Mouse (Mus musculus): ENCODE measurements around the gene Riok1. TPM values are rescaled to one million over a fixed set of nuclear protein-coding genes. Genes with fewer than 3 reads are reported as not detected.

Riok1 gene
- polyA plus RNA-seq, 1 experiment: 42.0 TPM

- Histone ChIP-seq H3K36me3 (ENCODE audit: control insufficient read depth, insufficient read depth, low read length) (no peaks in the 10 kb centered on the region), H3K4me3 (ENCODE audit: control insufficient read depth, insufficient read depth, low read length) (no peak overlapping the region), H3K4me1 (replicated peaks; ENCODE audit: control insufficient read depth, insufficient read depth, low read length) (peaks cover 1% of the 10 kb centered on the region), H3K27ac (ENCODE audit: control insufficient read depth, insufficient read depth, low read length) (no peak overlapping the region), H3K27me3 (ENCODE audit: control insufficient read depth, insufficient read depth, low read length) (no peaks in the 10 kb centered on the region)
- 91% methylated on average over 4 of the region's 4 CpGs for WGBS
- TF ChIP-seq POLR2A (IDR thresholded peaks at IDR 0.05; ENCODE audit: control insufficient read depth, extremely low read depth, insufficient read depth, low read length, poor library complexity) (no peak), CTCF (IDR thresholded peaks at IDR 0.05; ENCODE audit: borderline replicate concordance, control insufficient read depth, extremely low read depth, insufficient read depth, low read length, poor library complexity) (no peak)
- no peak for DNase-seq
Measured at GRCm38 (mm10) chr13:38015591-38015990, 21.2 kb upstream of the Riok1 start.

GRCm38 (mm10) chr13:38018791-38019190, 18.0 kb upstream of the Riok1 start:
- H3K27me3 ChIP-seq (ENCODE audit: control insufficient read depth, insufficient read depth, low read length): no peaks in the 10 kb centered on the region
- no peaks in the 10 kb centered on the region for H3K36me3 ChIP-seq (ENCODE audit: control insufficient read depth, insufficient read depth, low read length)
- WGBS: 58% methylated on average over 3 of the region's 3 CpGs
- H3K4me1 ChIP-seq (replicated peaks; ENCODE audit: control insufficient read depth, insufficient read depth, low read length): no peaks in the 10 kb centered on the region
- TF ChIP-seq POLR2A (IDR thresholded peaks at IDR 0.05; ENCODE audit: control insufficient read depth, extremely low read depth, insufficient read depth, low read length, poor library complexity) (no peak), CTCF (IDR thresholded peaks at IDR 0.05; ENCODE audit: borderline replicate concordance, control insufficient read depth, extremely low read depth, insufficient read depth, low read length, poor library complexity) (no peak)
- H3K4me3 ChIP-seq (ENCODE audit: control insufficient read depth, insufficient read depth, low read length): no peak overlapping the region
- no peak overlapping the region for H3K27ac ChIP-seq (ENCODE audit: control insufficient read depth, insufficient read depth, low read length)
- no peak for DNase-seq

GRCm38 (mm10) chr13:38025874-38026273, 10.9 kb upstream of the Riok1 start:
- no peak overlapping the region for H3K27ac ChIP-seq (ENCODE audit: control insufficient read depth, insufficient read depth, low read length)
- H3K4me3 ChIP-seq (ENCODE audit: control insufficient read depth, insufficient read depth, low read length): no peak overlapping the region

GRCm38 (mm10) chr13:38027618-38028248, 9.1 kb upstream of the Riok1 start:
- Histone ChIP-seq H3K4me1 (replicated peaks; ENCODE audit: control insufficient read depth, insufficient read depth, low read length) (no peaks in the 10 kb centered on the region), H3K27ac (ENCODE audit: control insufficient read depth, insufficient read depth, low read length) (no peak overlapping the region), H3K4me3 (ENCODE audit: control insufficient read depth, insufficient read depth, low read length) (no peak overlapping the region), H3K36me3 (ENCODE audit: control insufficient read depth, insufficient read depth, low read length) (no peaks in the 10 kb centered on the region), H3K27me3 (ENCODE audit: control insufficient read depth, insufficient read depth, low read length) (no peaks in the 10 kb centered on the region)
- TF ChIP-seq CTCF (IDR thresholded peaks at IDR 0.05; ENCODE audit: borderline replicate concordance, control insufficient read depth, extremely low read depth, insufficient read depth, low read length, poor library complexity) (no peak), POLR2A (IDR thresholded peaks at IDR 0.05; ENCODE audit: control insufficient read depth, extremely low read depth, insufficient read depth, low read length, poor library complexity) (no peak)
- DNase-seq: no peak
- WGBS: 44% methylated on average over 6 of the region's 6 CpGs

More at GRCm38 (mm10) chr13:38025874-38026273, 10.9 kb upstream of the Riok1 start:
- Histone ChIP-seq H3K4me1 (replicated peaks; ENCODE audit: control insufficient read depth, insufficient read depth, low read length) (no peaks in the 10 kb centered on the region), H3K27me3 (ENCODE audit: control insufficient read depth, insufficient read depth, low read length) (no peaks in the 10 kb centered on the region), H3K36me3 (ENCODE audit: control insufficient read depth, insufficient read depth, low read length) (no peaks in the 10 kb centered on the region)
- WGBS: 94% methylated on average over 4 of the region's 4 CpGs
- TF ChIP-seq CTCF (IDR thresholded peaks at IDR 0.05; ENCODE audit: borderline replicate concordance, control insufficient read depth, extremely low read depth, insufficient read depth, low read length, poor library complexity): no peak
- no peak for TF ChIP-seq POLR2A (IDR thresholded peaks at IDR 0.05; ENCODE audit: control insufficient read depth, extremely low read depth, insufficient read depth, low read length, poor library complexity)
- peak; percentile 19 for DNase-seq

GRCm38 (mm10) chr13:38028407-38028806, 8.4 kb upstream of the Riok1 start:
- 68% methylated on average over 4 of the region's 4 CpGs for WGBS
- no peak overlapping the region for H3K27ac ChIP-seq (ENCODE audit: control insufficient read depth, insufficient read depth, low read length)

GRCm38 (mm10) chr13:38037044-38037687, 371 bp downstream of the Riok1 start, which contains the start of gene Cage1:
Gene Cage1, minus strand, starts transcription at chr13:38037069.
- Histone ChIP-seq H3K4me3 (ENCODE audit: control insufficient read depth, insufficient read depth, low read length) (peak within 1 kb of the TSS; percentile 60), H3K4me1 (replicated peaks; ENCODE audit: control insufficient read depth, insufficient read depth, low read length) (peaks cover 11% of the 10 kb centered on the region), H3K36me3 (ENCODE audit: control insufficient read depth, insufficient read depth, low read length) (peaks cover 20% of the 10 kb centered on the region), H3K27ac (ENCODE audit: control insufficient read depth, insufficient read depth, low read length) (peak within 1 kb of the TSS; percentile 40; the same call in 1 of the 2 replicates), H3K27me3 (ENCODE audit: control insufficient read depth, insufficient read depth, low read length) (no peaks in the 10 kb centered on the region)
- WGBS: under 1% methylated on average over 47 of the region's 47 CpGs
- peak; percentile 98 for DNase-seq
- TF ChIP-seq POLR2A (IDR thresholded peaks at IDR 0.05; ENCODE audit: control insufficient read depth, extremely low read depth, insufficient read depth, low read length, poor library complexity): peak; percentile 65
- TF ChIP-seq CTCF (IDR thresholded peaks at IDR 0.05; ENCODE audit: borderline replicate concordance, control insufficient read depth, extremely low read depth, insufficient read depth, low read length, poor library complexity): 0 out of 2 replicates have a peak, but pooled peaks have one; percentile 1

More at GRCm38 (mm10) chr13:38028407-38028806, 8.4 kb upstream of the Riok1 start:
- Histone ChIP-seq H3K4me1 (replicated peaks; ENCODE audit: control insufficient read depth, insufficient read depth, low read length) (no peaks in the 10 kb centered on the region), H3K4me3 (ENCODE audit: control insufficient read depth, insufficient read depth, low read length) (no peak overlapping the region), H3K27me3 (ENCODE audit: control insufficient read depth, insufficient read depth, low read length) (no peaks in the 10 kb centered on the region), H3K36me3 (ENCODE audit: control insufficient read depth, insufficient read depth, low read length) (no peaks in the 10 kb centered on the region)
- no peak for DNase-seq
- TF ChIP-seq CTCF (IDR thresholded peaks at IDR 0.05; ENCODE audit: borderline replicate concordance, control insufficient read depth, extremely low read depth, insufficient read depth, low read length, poor library complexity) (no peak), POLR2A (IDR thresholded peaks at IDR 0.05; ENCODE audit: control insufficient read depth, extremely low read depth, insufficient read depth, low read length, poor library complexity) (no peak)
